ENCODE assay signal across 30 mouse cellular contexts in the genomic region with DNA sequence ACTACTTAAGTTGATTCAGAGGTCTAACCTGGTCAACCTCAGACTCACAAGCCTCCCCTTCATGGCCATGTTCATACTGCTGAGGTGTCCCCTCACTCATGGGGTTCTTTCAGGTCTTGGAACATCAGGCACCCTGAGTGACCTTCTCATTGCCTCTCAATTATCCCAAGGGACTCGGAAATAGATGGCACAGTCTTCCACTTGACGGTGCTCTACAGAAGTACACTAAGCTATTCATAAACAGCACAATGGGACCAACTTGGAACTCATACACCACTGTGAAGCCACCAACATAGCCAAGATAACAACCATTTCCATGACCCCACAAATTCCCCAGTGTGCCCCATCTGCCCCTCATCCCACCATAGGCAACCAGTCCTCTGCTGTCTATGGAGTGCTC.
"Had no signal": no experiment of that assay in that cellular context is flagged by ENCODE, and none has a peak within 500 bp of the region (broad histone marks: within the 10 kb centered on the region; RNA-seq: fewer than 3 reads in every experiment).

No protein-coding gene starts in this region.

- H3K27ac ChIP-seq: heart, embryonic 10.5 days; heart, embryonic 13.5 days; heart, embryonic 15.5 days; hindbrain, embryonic 10.5 days; hindbrain, embryonic 12.5 days; hindbrain, embryonic 13.5 days; hindbrain, embryonic 14.5 days; hindbrain, embryonic 15.5 days; hindbrain, postnatal 0 days; intestine, embryonic 15.5 days; kidney, embryonic 15.5 days; kidney, postnatal 0 days; layer of hippocampus, adult 2 months had no signal

- H3K4me1 ChIP-seq: heart, embryonic 13.5 days; heart, embryonic 15.5 days; intestine, embryonic 15.5 days had no signal

- ATAC-seq: hindbrain, embryonic 16.5 days; hindbrain, postnatal 0 days; inflammation-experienced regulatory T-cells, adult 6 months; intestine, embryonic 15.5 days; intestine, embryonic 16.5 days; intestine, postnatal 0 days had no signal

- H3K9ac ChIP-seq: heart, embryonic 13.5 days; heart, embryonic 15.5 days; hindbrain, embryonic 12.5 days; hindbrain, embryonic 13.5 days; hindbrain, embryonic 14.5 days; hindbrain, embryonic 15.5 days; intestine, embryonic 15.5 days; kidney, embryonic 15.5 days had no signal

- H3K4me3 ChIP-seq: heart, embryonic 10.5 days; heart, embryonic 13.5 days; heart, embryonic 15.5 days; hindbrain, embryonic 10.5 days; hindbrain, embryonic 12.5 days; hindbrain, embryonic 13.5 days; hindbrain, embryonic 15.5 days; intestine, embryonic 15.5 days; kidney, embryonic 15.5 days; layer of hippocampus, adult 2 months had no signal

- H3K9me3 ChIP-seq: heart, embryonic 10.5 days; heart, embryonic 13.5 days; heart, embryonic 15.5 days; hindbrain, embryonic 10.5 days; hindbrain, embryonic 12.5 days; hindbrain, embryonic 13.5 days; hindbrain, embryonic 15.5 days; intestine, embryonic 15.5 days; kidney, embryonic 15.5 days had no signal

- DNase-seq: heart, postnatal 10 days; heart, postnatal 14 days; heart, postnatal 36 days; heart, postnatal 4 days; kidney, adult 11 months; kidney, adult 18-20 months; kidney, postnatal 10 days; kidney, postnatal 14 days; kidney, postnatal 25 days; kidney, postnatal 4 days; layer of hippocampus, adult 9-11 months; layer of hippocampus, postnatal 36 days had no signal

- H3K36me3 ChIP-seq: heart, embryonic 10.5 days; heart, embryonic 13.5 days; heart, embryonic 15.5 days; hindbrain, embryonic 10.5 days; hindbrain, embryonic 12.5 days; hindbrain, embryonic 13.5 days; hindbrain, embryonic 15.5 days; intestine, embryonic 15.5 days; kidney, embryonic 15.5 days had no signal

- H3K27me3 ChIP-seq: heart, embryonic 13.5 days; heart, embryonic 15.5 days; hindbrain, embryonic 12.5 days; hindbrain, embryonic 15.5 days; intestine, embryonic 15.5 days had no signal

- H3K4me2 ChIP-seq: heart, embryonic 11.5 days; heart, embryonic 13.5 days; heart, embryonic 15.5 days; hindbrain, embryonic 12.5 days; hindbrain, embryonic 13.5 days; hindbrain, embryonic 14.5 days; hindbrain, embryonic 15.5 days; intestine, embryonic 15.5 days; kidney, embryonic 15.5 days had no signal
